Mouse (Mus musculus) MEL (cell line): ENCODE measurements around the gene Ngrn. TPM values are rescaled to one million over a fixed set of nuclear protein-coding genes. Genes with fewer than 3 reads are reported as not detected.

Experiments used
- DNase-seq: peaks from one replicate; pipeline ENCODE4 v3.0.0; 2011; ENCODE audit warnings: low read depth, low spot score
- H3K27ac ChIP-seq: 2 replicates; pipeline ENCODE4 v1.5.1; 2012; ENCODE audit warnings: low read depth, mild to moderate bottlenecking, control low read depth, low read length, moderate library complexity; ENCODE audit not compliant: control insufficient read depth
- H3K27me3 ChIP-seq, 2 experiments: fragments of 150-350 bp in 1 of 2; sonication (generic) in 1 of 2; 2 replicates each; pipeline ENCODE4 v1.6.1; 2012; ENCODE audit warnings: low read length in 2 of 2, mild to moderate bottlenecking in 2 of 2, improper control_type of control experiment in 1 of 2, moderate library complexity in 1 of 2; ENCODE audit not compliant: insufficient read depth in 2 of 2, control insufficient read depth in 1 of 2
- H3K36me3 ChIP-seq, 2 experiments: 2 replicates each; pipeline ENCODE4 v1.6.1; 2012 to 2014; ENCODE audit warnings: low read length in 2 of 2, improper control_type of control experiment in 1 of 2, inconsistent platforms in 1 of 2, mild to moderate bottlenecking in 1 of 2; ENCODE audit not compliant: insufficient read depth in 2 of 2, control insufficient read depth in 1 of 2
- H3K4me1 ChIP-seq, 2 experiments: fragments of 150-350 bp in 1 of 2; sonication (generic) in 1 of 2; 2 replicates each; pipeline ENCODE4 v1.6.1; 2012; ENCODE audit warnings: low read length in 2 of 2, improper control_type of control experiment in 1 of 2, mild to moderate bottlenecking in 1 of 2; ENCODE audit not compliant: insufficient read depth in 2 of 2, control insufficient read depth in 1 of 2
- H3K4me3 ChIP-seq, 2 experiments: fragments of 150-350 bp in 1 of 2; sonication (generic) in 1 of 2; 2 replicates each; pipeline ENCODE4 v1.5.1; 2012; ENCODE audit warnings: low read depth in 2 of 2, low read length in 2 of 2, mild to moderate bottlenecking in 2 of 2, moderate library complexity in 2 of 2, control low read depth in 1 of 2, improper control_type of control experiment in 1 of 2; ENCODE audit not compliant: control insufficient read depth in 1 of 2, insufficient read depth in 1 of 2
- H3K79me2 ChIP-seq: 2 replicates; pipeline ENCODE4 v1.6.1; 2012; ENCODE audit warnings: mild to moderate bottlenecking, low read length, moderate library complexity; ENCODE audit not compliant: control insufficient read depth, poor library complexity, insufficient read depth
- H3K9ac ChIP-seq: 2 replicates; pipeline ENCODE4 v1.6.1; 2012; ENCODE audit warnings: low read depth, mild to moderate bottlenecking, control low read depth, low read length, moderate library complexity; ENCODE audit not compliant: control insufficient read depth, poor library complexity, severe bottlenecking
- H3K9me3 ChIP-seq: fragments of 150-350 bp; sonication (generic); replicated peaks from 2 replicates; pipeline ENCODE4 v1.6.1; 2012; ENCODE audit warnings: mild to moderate bottlenecking, low read length, improper control_type of control experiment, moderate library complexity; ENCODE audit not compliant: insufficient read depth
- BHLHE40 ChIP-seq: IDR thresholded peaks from 2 replicates; pipeline ENCODE4 v1.6.1; 2012; ENCODE audit warnings: low read depth, mild to moderate bottlenecking, inconsistent platforms, low read length, improper control_type of control experiment, borderline replicate concordance
- CHD1 ChIP-seq: IDR thresholded peaks from 2 replicates; pipeline ENCODE4 v1.6.1; 2012; ENCODE audit warnings: low read depth, mild to moderate bottlenecking, inconsistent platforms, low read length, improper control_type of control experiment
- CHD2 ChIP-seq: IDR thresholded peaks from 2 replicates; pipeline ENCODE4 v1.6.1; 2011; ENCODE audit warnings: low read length, improper control_type of control experiment
- ELF1 ChIP-seq: IDR thresholded peaks from 2 replicates; pipeline ENCODE4 v1.6.1; 2014; ENCODE audit warnings: low read depth, mild to moderate bottlenecking, inconsistent platforms, low read length, improper control_type of control experiment, moderate library complexity
- GABPA ChIP-seq: IDR thresholded peaks from 2 replicates; pipeline ENCODE4 v1.6.1; 2012; ENCODE audit warnings: low read depth, mild to moderate bottlenecking, inconsistent platforms, low read length, improper control_type of control experiment, moderate library complexity
- GATA1 ChIP-seq: IDR thresholded peaks from 2 replicates; pipeline ENCODE4 v1.6.1; 2011; ENCODE audit warnings: low read depth, low read length, improper control_type of control experiment
- HCFC1 ChIP-seq: IDR thresholded peaks from 2 replicates; pipeline ENCODE4 v1.6.1; 2012; ENCODE audit warnings: low read depth, mild to moderate bottlenecking, inconsistent platforms, low read length, improper control_type of control experiment, moderate library complexity
- JUND ChIP-seq: IDR thresholded peaks from 2 replicates; pipeline ENCODE4 v1.6.1; 2011; ENCODE audit warnings: low read depth, mild to moderate bottlenecking, improper control_type of control experiment, low read length
- KAT2A ChIP-seq: conservative IDR thresholded peaks from 2 replicates; pipeline ENCODE4 v1.6.1; 2012; ENCODE audit warnings: low read depth, low read length, improper control_type of control experiment, inconsistent platforms
- MAFK ChIP-seq: IDR thresholded peaks from 2 replicates; pipeline ENCODE4 v1.6.1; 2011; ENCODE audit warnings: low read depth, mild to moderate bottlenecking, low read length, improper control_type of control experiment, borderline replicate concordance
- MAX ChIP-seq: IDR thresholded peaks from 2 replicates; pipeline ENCODE4 v1.6.1; 2011; ENCODE audit warnings: low read length, improper control_type of control experiment
- MAZ ChIP-seq: IDR thresholded peaks from 2 replicates; pipeline ENCODE4 v1.6.1; 2012; ENCODE audit warnings: low read depth, mild to moderate bottlenecking, inconsistent platforms, low read length, improper control_type of control experiment
- MEF2A ChIP-seq: IDR thresholded peaks from 2 replicates; pipeline ENCODE4 v1.6.1; 2014; ENCODE audit warnings: low read depth, mild to moderate bottlenecking, inconsistent platforms, low read length, improper control_type of control experiment; ENCODE audit not compliant: poor library complexity, insufficient replicate concordance, severe bottlenecking; ENCODE audit errors: extremely low read depth
- MYB ChIP-seq: IDR thresholded peaks from 2 replicates; pipeline ENCODE4 v1.6.1; 2011; ENCODE audit warnings: mild to moderate bottlenecking, low read depth, low read length, improper control_type of control experiment
- MYC ChIP-seq: IDR thresholded peaks from 2 replicates; pipeline ENCODE4 v1.6.1; 2011; ENCODE audit warnings: low read depth, mild to moderate bottlenecking, low read length, improper control_type of control experiment, moderate library complexity
- NELFE ChIP-seq: IDR thresholded peaks from 2 replicates; pipeline ENCODE4 v1.6.1; 2011; ENCODE audit warnings: low read depth, low read length, improper control_type of control experiment
- NRF1 ChIP-seq: IDR thresholded peaks from 2 replicates; pipeline ENCODE4 v1.6.1; 2014; ENCODE audit warnings: low read depth, mild to moderate bottlenecking, inconsistent platforms, low read length, improper control_type of control experiment, moderate library complexity; ENCODE audit not compliant: poor library complexity, insufficient read depth, severe bottlenecking
- POLR2AphosphoS5 ChIP-seq: IDR thresholded peaks from 2 replicates; pipeline ENCODE4 v1.6.1; 2012; ENCODE audit warnings: low read depth, borderline replicate concordance, mild to moderate bottlenecking, inconsistent platforms, low read length, moderate library complexity, mixed read lengths
- RAD21 ChIP-seq: IDR thresholded peaks from 2 replicates; pipeline ENCODE4 v1.6.1; 2011; ENCODE audit warnings: mild to moderate bottlenecking, low read depth, low read length, improper control_type of control experiment
- RCOR1 ChIP-seq: IDR thresholded peaks from 2 replicates; pipeline ENCODE4 v1.6.1; 2012; ENCODE audit warnings: low read depth, mild to moderate bottlenecking, inconsistent platforms, low read length, improper control_type of control experiment
- SIN3A ChIP-seq: IDR thresholded peaks from 2 replicates; pipeline ENCODE4 v1.6.1; 2012; ENCODE audit warnings: low read length, improper control_type of control experiment, inconsistent platforms
- SMC3 ChIP-seq: IDR thresholded peaks from 2 replicates; pipeline ENCODE4 v1.6.1; 2011; ENCODE audit warnings: low read depth, low read length, improper control_type of control experiment
- TBP ChIP-seq: IDR thresholded peaks from 2 replicates; pipeline ENCODE4 v1.8.0; 2011; ENCODE audit warnings: low read depth, low read length, improper control_type of control experiment
- TCF12 ChIP-seq: IDR thresholded peaks from 2 replicates; pipeline ENCODE4 v1.6.1; 2014; ENCODE audit warnings: low read depth, mild to moderate bottlenecking, inconsistent platforms, low read length, improper control_type of control experiment, moderate library complexity
- UBTF ChIP-seq: IDR thresholded peaks from 2 replicates; pipeline ENCODE4 v1.6.1; 2012; ENCODE audit warnings: low read depth, mild to moderate bottlenecking, inconsistent platforms, low read length, improper control_type of control experiment, moderate library complexity, borderline replicate concordance; ENCODE audit not compliant: insufficient read depth
- USF1 ChIP-seq: IDR thresholded peaks from 2 replicates; pipeline ENCODE4 v1.6.1; 2014; ENCODE audit warnings: low read depth, mild to moderate bottlenecking, inconsistent platforms, low read length, improper control_type of control experiment, moderate library complexity
- USF2 ChIP-seq, 2 experiments: IDR thresholded peaks; 2 replicates each; pipeline ENCODE4 v1.6.1; 2011 to 2012; ENCODE audit warnings: improper control_type of control experiment in 2 of 2, low read length in 2 of 2, borderline replicate concordance in 1 of 2, inconsistent platforms in 1 of 2, low read depth in 1 of 2, mild to moderate bottlenecking in 1 of 2; ENCODE audit not compliant: insufficient read depth in 1 of 2
- ZKSCAN1 ChIP-seq: IDR thresholded peaks from 2 replicates; pipeline ENCODE4 v1.6.1; 2012; ENCODE audit warnings: low read depth, mild to moderate bottlenecking, inconsistent platforms, low read length, improper control_type of control experiment, moderate library complexity
- ZMIZ1 ChIP-seq: IDR thresholded peaks from 2 replicates; pipeline ENCODE4 v1.6.1; 2012; ENCODE audit warnings: low read depth, mild to moderate bottlenecking, inconsistent platforms, low read length, improper control_type of control experiment, moderate library complexity
- polyA plus RNA-seq, 2 experiments: library from polyadenylated mRNA; stranded (reverse) in 1 of 2; unstranded in 1 of 2; fragments of >175 nt in 1 of 2; fragments of >200 nt in 1 of 2; gene quantifications; 2 replicates each; pipeline versions ENCODE4 v1.2.1 to v1.2.4; 2012; ENCODE audit warnings: low replicate concordance in 2 of 2, low read depth in 1 of 2; ENCODE audit not compliant: insufficient read length in 2 of 2, insufficient read depth in 1 of 2, missing spikeins in 1 of 2
- total RNA-seq: library from RNA; depleted of rRNA; stranded (reverse); fragments of 300-350 nt; gene quantifications from 2 replicates; pipeline ENCODE4 v1.2.3, GENCODE M21; 2012

Gene Ngrn
- total and polyA plus RNA-seq, 3 experiments = 37.2 to 48.0 TPM; not detected in 1

- no peak for TF ChIP-seq SIN3A
- TF ChIP-seq GATA1 = no peak
- no peak for TF ChIP-seq JUND
- TF ChIP-seq UBTF = no peak
- no peak for TF ChIP-seq MAX
- TF ChIP-seq NELFE = no peak
- TF ChIP-seq RAD21 = no peak
- no peak for TF ChIP-seq KAT2A
- TF ChIP-seq RCOR1 = no peak
- no peak for TF ChIP-seq ZKSCAN1
- no peak for TF ChIP-seq CHD1
- no peak for TF ChIP-seq CHD2
- TF ChIP-seq ELF1 = no peak
- no peak for TF ChIP-seq TBP
- TF ChIP-seq HCFC1 = no peak
- TF ChIP-seq GABPA = no peak
- Histone ChIP-seq H3K9ac (no peak overlapping the region), H3K27me3 (no peaks in the 10 kb centered on the region), H3K9me3 (no peaks in the 10 kb centered on the region), H3K4me3 (no peak overlapping the region), H3K4me1 (no peaks in the 10 kb centered on the region), H3K36me3 (peaks cover 0 to 22% of the 10 kb centered on the region in 2 experiments; a peak in 2 of 4 replicates), H3K79me2 (no peaks in the 10 kb centered on the region), H3K27ac (no peak overlapping the region)
- no peak for DNase-seq
Observed at GRCm38 (mm10) chr7:80281646-80282045, 20.6 kb downstream of the Ngrn start.

DNA sequence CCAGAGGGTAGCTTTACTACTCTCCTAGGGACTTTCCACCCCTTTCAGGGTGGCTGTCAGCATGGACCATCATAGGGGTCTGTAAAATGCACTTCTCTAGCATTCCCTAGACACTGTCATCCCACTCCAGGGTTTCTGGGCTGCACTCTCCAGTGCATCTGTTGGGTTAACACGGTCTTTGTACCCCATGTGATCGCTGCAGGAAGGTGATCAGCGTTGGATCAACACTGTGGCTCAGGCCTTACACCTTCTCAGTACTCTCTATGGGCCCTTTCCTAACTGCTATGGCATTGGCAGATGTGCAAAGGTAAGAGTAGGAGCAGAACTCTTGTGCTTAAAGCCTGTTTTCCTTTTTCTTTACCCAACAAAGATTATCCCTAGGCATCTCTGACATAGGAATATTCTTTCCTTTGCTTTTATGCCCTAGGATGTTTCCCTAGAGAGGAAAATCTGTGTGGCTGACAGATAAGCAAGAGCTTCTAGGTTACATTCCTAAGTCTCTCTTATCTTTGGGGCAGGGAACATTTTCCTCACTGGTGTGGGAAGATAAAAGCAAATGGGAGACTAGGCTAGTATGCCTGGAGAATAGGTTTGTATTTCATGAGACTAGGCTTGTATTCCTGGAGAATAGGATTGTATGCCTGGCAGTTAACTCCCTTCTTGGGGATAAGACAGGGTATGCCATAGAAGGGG, 22.4 kb downstream of the Ngrn start:
- Histone ChIP-seq H3K9ac (no peak overlapping the region), H3K9me3 (no peaks in the 10 kb centered on the region), H3K4me1 (no peaks in the 10 kb centered on the region), H3K4me3 (no peak overlapping the region), H3K27me3 (no peaks in the 10 kb centered on the region), H3K27ac (no peak overlapping the region), H3K36me3 (peaks cover 0 to 20% of the 10 kb centered on the region in 2 experiments; a peak in 2 of 4 replicates), H3K79me2 (no peaks in the 10 kb centered on the region)
- no peak for TF ChIP-seq MYC
- no peak for TF ChIP-seq NRF1
- TF ChIP-seq TCF12 = no peak
- TF ChIP-seq CHD1 = no peak
- TF ChIP-seq POLR2AphosphoS5 = no peak
- no peak for TF ChIP-seq USF1
- no peak for TF ChIP-seq GATA1
- TF ChIP-seq ZMIZ1 = no peak
- TF ChIP-seq SMC3 = no peak
- TF ChIP-seq MEF2A = no peak
- TF ChIP-seq MAX = no peak
- no peak for TF ChIP-seq USF2 (IDR thresholded peaks at IDR 0.05; ENCODE audit: borderline replicate concordance in 1 of 2, insufficient read depth in 1 of 2, low read depth in 1 of 2, low read length in 2 of 2)
- TF ChIP-seq BHLHE40 = no peak
- TF ChIP-seq RCOR1 = no peak
- no peak for TF ChIP-seq UBTF
- no peak for TF ChIP-seq MAZ
- no peak for TF ChIP-seq MAFK
- no peak for TF ChIP-seq JUND
- no peak for TF ChIP-seq MYB
- no peak for TF ChIP-seq SIN3A
- no peak for DNase-seq
